Comparison of ENCODE assay signal across 8 mouse cellular contexts in the genomic region with DNA sequence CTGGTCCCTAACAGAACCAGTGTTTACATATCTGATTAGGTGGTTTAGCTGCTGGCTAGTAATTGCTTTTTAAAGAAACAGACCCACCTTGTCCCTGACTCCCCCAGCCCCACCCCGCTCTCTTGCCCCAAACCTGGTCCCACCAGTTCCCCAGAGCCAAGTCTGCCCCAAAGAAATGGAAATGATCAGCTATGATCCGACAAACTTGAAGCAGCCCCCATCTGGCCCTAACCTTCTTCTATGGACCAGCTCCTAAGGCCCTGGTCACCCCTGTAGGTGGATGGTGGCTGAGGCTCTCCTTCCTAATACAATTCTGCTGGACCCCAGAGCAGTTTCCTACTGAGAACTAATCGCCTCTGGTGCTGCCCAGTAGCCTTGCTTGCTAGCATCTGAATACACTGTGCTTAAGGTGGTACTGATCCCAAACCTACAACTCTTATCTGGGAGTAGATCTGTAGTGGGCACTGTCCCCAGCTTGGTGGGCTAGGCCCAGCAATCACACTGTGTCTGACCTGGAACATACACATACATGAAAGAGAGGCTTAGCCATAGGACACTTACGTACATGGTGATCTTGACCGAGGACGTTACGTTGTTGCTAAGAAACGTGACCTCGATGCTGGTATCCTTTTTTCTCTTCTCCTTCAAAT. TPM values are rescaled to one million over a fixed set of nuclear protein-coding genes. Genes with fewer than 3 reads are reported as not detected.
A peak's percentile ranks its signal among the peaks of the same experiment; 100 is the strongest.
DNase-seq lines count a peak whose midpoint lies in the region; ATAC-seq lines count a peak whose summit lies in the region.

No protein-coding gene starts in this region.

- no peaks in the 10 kb centered on the region for H3K27me3 ChIP-seq in kidney, embryonic 14.5 days (ENCODE audit: control insufficient read depth, insufficient read depth, low read length)
- no peaks in the 10 kb centered on the region for H3K27me3 ChIP-seq in embryonic facial prominence, embryonic 11.5 days (ENCODE audit: control insufficient read depth, insufficient read depth, low read length)
- no peaks in the 10 kb centered on the region for H3K27me3 ChIP-seq in hindbrain, embryonic 14.5 days (ENCODE audit: control insufficient read depth, insufficient read depth, low read length)
- H3K27me3 ChIP-seq in midbrain, embryonic 14.5 days (ENCODE audit: control insufficient read depth, insufficient read depth, low read length), result no peaks in the 10 kb centered on the region

- no peak for DNase-seq in kidney, adult 8-10 months
- no peak for DNase-seq in embryonic facial prominence, embryonic 11.5 days (ENCODE audit: low spot score)
- DNase-seq in hindbrain, embryonic 14.5 days (ENCODE audit: low spot score), result no peak
- peak; percentile 6 for DNase-seq in midbrain, embryonic 14.5 days
- no peak for DNase-seq in cerebellum, postnatal 36 days
- no peak for DNase-seq in left cerebral cortex, adult 11 months (ENCODE audit: low spot score)
- DNase-seq in MN1 (ENCODE audit: low spot score), result no peak

- H3K36me3 ChIP-seq in kidney, embryonic 14.5 days (ENCODE audit: control insufficient read depth, insufficient read depth, low read length), result no peaks in the 10 kb centered on the region
- H3K36me3 ChIP-seq in embryonic facial prominence, embryonic 11.5 days (replicated peaks; ENCODE audit: control insufficient read depth, insufficient read depth, low read depth, low read length), result no peaks in the 10 kb centered on the region
- no peaks in the 10 kb centered on the region for H3K36me3 ChIP-seq in hindbrain, embryonic 14.5 days (replicated peaks; ENCODE audit: control insufficient read depth, insufficient read depth)
- H3K36me3 ChIP-seq in midbrain, embryonic 14.5 days (ENCODE audit: control insufficient read depth, insufficient read depth, low read length), result no peaks in the 10 kb centered on the region

- no peaks in the 10 kb centered on the region for H3K9me3 ChIP-seq in kidney, embryonic 14.5 days (ENCODE audit: control insufficient read depth, low read length)
- no peaks in the 10 kb centered on the region for H3K9me3 ChIP-seq in embryonic facial prominence, embryonic 11.5 days (replicated peaks; ENCODE audit: control insufficient read depth, low read length)
- H3K9me3 ChIP-seq in hindbrain, embryonic 14.5 days (ENCODE audit: control insufficient read depth, low read length), result no peaks in the 10 kb centered on the region
- H3K9me3 ChIP-seq in midbrain, embryonic 14.5 days (ENCODE audit: control insufficient read depth, low read length), result no peaks in the 10 kb centered on the region

- H3K4me2 ChIP-seq in kidney, embryonic 14.5 days (replicated peaks; ENCODE audit: low read depth, low read length), result peak overlapping the region; percentile 51
- no peak overlapping the region for H3K4me2 ChIP-seq in embryonic facial prominence, embryonic 11.5 days (ENCODE audit: low read depth, low read length)
- H3K4me2 ChIP-seq in hindbrain, embryonic 14.5 days (replicated peaks), result peak overlapping the region; percentile 52
- peak overlapping the region; percentile 62 for H3K4me2 ChIP-seq in midbrain, embryonic 14.5 days (ENCODE audit: low read length)

- H3K4me1 ChIP-seq in kidney, embryonic 14.5 days (ENCODE audit: control insufficient read depth, insufficient read depth, low read length), result peaks cover 14% of the 10 kb centered on the region
- no peaks in the 10 kb centered on the region for H3K4me1 ChIP-seq in embryonic facial prominence, embryonic 11.5 days (ENCODE audit: control insufficient read depth, insufficient read depth, low read length)
- H3K4me1 ChIP-seq in hindbrain, embryonic 14.5 days (replicated peaks; ENCODE audit: control insufficient read depth, insufficient read depth, low read length), result peaks cover 11% of the 10 kb centered on the region
- peaks cover 8% of the 10 kb centered on the region for H3K4me1 ChIP-seq in midbrain, embryonic 14.5 days (ENCODE audit: control insufficient read depth, insufficient read depth, low read length)

- no peak overlapping the region for H3K27ac ChIP-seq in kidney, embryonic 14.5 days (ENCODE audit: low read depth, low read length)
- H3K27ac ChIP-seq in embryonic facial prominence, embryonic 11.5 days (replicated peaks; ENCODE audit: low read depth, low read length), result no peak overlapping the region
- peak overlapping the region; percentile 74 for H3K27ac ChIP-seq in hindbrain, embryonic 14.5 days
- peak overlapping the region; percentile 82 for H3K27ac ChIP-seq in midbrain, embryonic 14.5 days (replicated peaks; ENCODE audit: low read depth, low read length)

- peak overlapping the region; percentile 23 for H3K4me3 ChIP-seq in kidney, embryonic 14.5 days (ENCODE audit: low read length)
- H3K4me3 ChIP-seq in embryonic facial prominence, embryonic 11.5 days (ENCODE audit: low read depth, low read length), result 0 out of 2 replicates have a peak overlapping the region, but pooled peaks have one; percentile 11
- peak overlapping the region; percentile 25; the same call in 1 of the 2 replicates for H3K4me3 ChIP-seq in hindbrain, embryonic 14.5 days (replicated peaks; ENCODE audit: low read length)
- H3K4me3 ChIP-seq in midbrain, embryonic 14.5 days (replicated peaks; ENCODE audit: low read depth, low read length), result 0 out of 2 replicates have a peak overlapping the region, but pooled peaks have one; percentile 27

- H3K9ac ChIP-seq in kidney, embryonic 14.5 days (ENCODE audit: low read depth, low read length), result peak overlapping the region; percentile 54
- H3K9ac ChIP-seq in embryonic facial prominence, embryonic 11.5 days (replicated peaks; ENCODE audit: low read length), result peak overlapping the region; percentile 50
- peak overlapping the region; percentile 58 for H3K9ac ChIP-seq in hindbrain, embryonic 14.5 days
- H3K9ac ChIP-seq in midbrain, embryonic 14.5 days (replicated peaks; ENCODE audit: low read length), result peak overlapping the region; percentile 54; the same call in 1 of the 2 replicates

- 78% methylated on average over 9 of the region's 9 CpGs for WGBS in kidney, embryonic 14.5 days
- 77% methylated on average over 9 of the region's 9 CpGs for WGBS in embryonic facial prominence, embryonic 11.5 days
- 74% methylated on average over 9 of the region's 9 CpGs for WGBS in hindbrain, embryonic 14.5 days
- 75% methylated on average over 9 of the region's 9 CpGs for WGBS in midbrain, embryonic 14.5 days

- ATAC-seq in kidney, embryonic 14.5 days (ENCODE audit: low FRiP score, low TSS enrichment), result peak; percentile 22; the same call in 1 of the 2 replicates
- ATAC-seq in embryonic facial prominence, embryonic 11.5 days (replicated peaks; ENCODE audit: insufficient number of reproducible peaks, low FRiP score, low TSS enrichment, low read depth), result no peak
- ATAC-seq in hindbrain, embryonic 14.5 days (ENCODE audit: low FRiP score), result peak; percentile 25; the same call in 1 of the 2 replicates
- ATAC-seq in midbrain, embryonic 14.5 days (ENCODE audit: low FRiP score, low TSS enrichment), result no peak; the same call in 1 of the 2 replicates

RNA-seq across cellular contexts. Expression of gene Pla1a, which starts 32.5 kb away (rescaled TPM):
- polyA plus RNA-seq in kidney, embryonic 14.5 days (2014; fragmentation: Nextera tagmentation; extraction: Ambion mirVana), result 0.39 and 0.79 TPM in 2 replicates
- polyA plus RNA-seq in embryonic facial prominence, embryonic 11.5 days (2014; fragmentation: Nextera tagmentation; extraction: Ambion mirVana), result not detected in 2 replicates
- 0.32 and 0.38 TPM in 2 replicates for polyA plus RNA-seq in hindbrain, embryonic 14.5 days (2014; fragmentation: Nextera tagmentation; extraction: Ambion mirVana)
- 0.26 and 0.38 TPM in 2 replicates for polyA plus RNA-seq in midbrain, embryonic 14.5 days (2014; fragmentation: Nextera tagmentation; extraction: Ambion mirVana)

RNA-seq across cellular contexts. Expression of gene Popdc2, which starts 38.4 kb away (rescaled TPM):
- polyA plus RNA-seq in kidney, embryonic 14.5 days (2014; fragmentation: Nextera tagmentation; extraction: Ambion mirVana), result 0.11 and 0.35 TPM in 2 replicates
- 1.4 and 1.5 TPM in 2 replicates for polyA plus RNA-seq in embryonic facial prominence, embryonic 11.5 days (2014; fragmentation: Nextera tagmentation; extraction: Ambion mirVana)
- 0.24 and 0.26 TPM in 2 replicates for polyA plus RNA-seq in hindbrain, embryonic 14.5 days (2014; fragmentation: Nextera tagmentation; extraction: Ambion mirVana)
- 0.51 TPM in 2 replicates for polyA plus RNA-seq in midbrain, embryonic 14.5 days (2014; fragmentation: Nextera tagmentation; extraction: Ambion mirVana)

RNA-seq across cellular contexts. Expression of gene Adprh, which starts 52.1 kb away (rescaled TPM):
- 82.6 and 98.3 TPM in 2 replicates for polyA plus RNA-seq in kidney, embryonic 14.5 days (2014; fragmentation: Nextera tagmentation; extraction: Ambion mirVana)
- polyA plus RNA-seq in embryonic facial prominence, embryonic 11.5 days (2014; fragmentation: Nextera tagmentation; extraction: Ambion mirVana), result 124 and 139 TPM in 2 replicates
- polyA plus RNA-seq in hindbrain, embryonic 14.5 days (2014; fragmentation: Nextera tagmentation; extraction: Ambion mirVana), result 136 and 146 TPM in 2 replicates
- polyA plus RNA-seq in midbrain, embryonic 14.5 days (2014; fragmentation: Nextera tagmentation; extraction: Ambion mirVana), result 139 and 158 TPM in 2 replicates

RNA-seq across cellular contexts. Expression of gene Gm21987, which starts 53.6 kb away (rescaled TPM):
- polyA plus RNA-seq in kidney, embryonic 14.5 days (2014; fragmentation: Nextera tagmentation; extraction: Ambion mirVana), result not detected in 2 replicates
- polyA plus RNA-seq in embryonic facial prominence, embryonic 11.5 days (2014; fragmentation: Nextera tagmentation; extraction: Ambion mirVana), result 0.69 TPM in 1 of 2 replicates, not detected in the other
- polyA plus RNA-seq in hindbrain, embryonic 14.5 days (2014; fragmentation: Nextera tagmentation; extraction: Ambion mirVana), result not detected in 2 replicates
- not detected in 2 replicates for polyA plus RNA-seq in midbrain, embryonic 14.5 days (2014; fragmentation: Nextera tagmentation; extraction: Ambion mirVana)

RNA-seq across cellular contexts. Expression of gene Cox17, which starts 53.6 kb away (rescaled TPM):
- polyA plus RNA-seq in kidney, embryonic 14.5 days (2014; fragmentation: Nextera tagmentation; extraction: Ambion mirVana), result 148 and 203 TPM in 2 replicates
- 107 and 108 TPM in 2 replicates for polyA plus RNA-seq in embryonic facial prominence, embryonic 11.5 days (2014; fragmentation: Nextera tagmentation; extraction: Ambion mirVana)
- polyA plus RNA-seq in hindbrain, embryonic 14.5 days (2014; fragmentation: Nextera tagmentation; extraction: Ambion mirVana), result 74.3 and 97.1 TPM in 2 replicates
- polyA plus RNA-seq in midbrain, embryonic 14.5 days (2014; fragmentation: Nextera tagmentation; extraction: Ambion mirVana), result 83.8 and 88.1 TPM in 2 replicates

Comparison
In these comparisons a context has a peak if more than half of its experiments do, and no peak if none do; other contexts are left out.
1. ATAC-seq: peak in kidney, embryonic 14.5 days (single experiment) and hindbrain, embryonic 14.5 days (single experiment); none in embryonic facial prominence, embryonic 11.5 days (single experiment) and midbrain, embryonic 14.5 days (single experiment).
2. H3K27ac ChIP-seq: peak in hindbrain, embryonic 14.5 days (single experiment) and midbrain, embryonic 14.5 days (single experiment); none in kidney, embryonic 14.5 days (single experiment) and embryonic facial prominence, embryonic 11.5 days (single experiment).
3. Peak in every context shown above with its lines, with median percentiles within 50 percentile points of each other: H3K4me3 ChIP-seq and H3K9ac ChIP-seq.